Mouse (Mus musculus): Measurements from ENCODE around the gene 0610010F05Rik. TPM values are rescaled to one million over a fixed set of nuclear protein-coding genes. Genes with fewer than 3 reads are reported as not detected.
A peak's percentile ranks its signal among the peaks of the same experiment; 100 is the strongest.

Gene 0610010F05Rik
- total and polyA plus RNA-seq, 3 experiments, result 1.1 to 11.4 (median 9.0) TPM

GRCm38 (mm10) chr11:23565761-23566160 lies 67.7 kb downstream of the 0610010F05Rik start:
- Histone ChIP-seq H3K4me1 (ENCODE audit: control insufficient read depth, insufficient read depth, low read length) (no peaks in the 10 kb centered on the region), H3K9ac (ENCODE audit: low read depth, low read length) (no peak overlapping the region), H3K27me3 (ENCODE audit: control insufficient read depth, insufficient read depth, low read length) (no peaks in the 10 kb centered on the region), H3K27ac (no peak overlapping the region), H3K4me3 (no peak overlapping the region), H3K79me2 (replicated peaks; ENCODE audit: control insufficient read depth, insufficient read depth, low read length) (no peaks in the 10 kb centered on the region), H3K36me3 (ENCODE audit: control insufficient read depth, insufficient read depth, low read length) (no peaks in the 10 kb centered on the region)
- intact Hi-C loops (cut with DNase I), result loop anchor here (5.0 to 10.0 kb wide), 2 partner anchors 63 to 581 kb away; partner anchors contain the start of genes Commd1 and Gm28048
- TF ChIP-seq CTCF (IDR thresholded peaks at IDR 0.05) (peak; percentile 94), EP300 (IDR thresholded peaks at IDR 0.05; ENCODE audit: insufficient read depth, low read depth, low read length) (no peak)
- peak; percentile 45 to 76 for DNase-seq
- WGBS, result 61% methylated on average over 6 of the region's 6 CpGs

GRCm38 (mm10) chr11:23557039-23557630 lies 76.3 kb downstream of the 0610010F05Rik start:
- H3K4me3 ChIP-seq, result no peak overlapping the region
- H3K27me3 ChIP-seq (ENCODE audit: control insufficient read depth, insufficient read depth, low read length), result no peaks in the 10 kb centered on the region
- WGBS, result 58% methylated on average over 6 of the region's 6 CpGs

GRCm38 (mm10) chr11:23537446-23537845 lies 96.0 kb downstream of the 0610010F05Rik start:
- 80% methylated on average over 2 of the region's 2 CpGs for WGBS
- no peak for DNase-seq
- intact Hi-C loops (cut with DNase I), result no loop called here
- Histone ChIP-seq H3K4me3 (no peak overlapping the region), H3K36me3 (ENCODE audit: control insufficient read depth, insufficient read depth, low read length) (no peaks in the 10 kb centered on the region), H3K9ac (ENCODE audit: low read depth, low read length) (no peak overlapping the region), H3K4me1 (ENCODE audit: control insufficient read depth, insufficient read depth, low read length) (no peaks in the 10 kb centered on the region), H3K27me3 (ENCODE audit: control insufficient read depth, insufficient read depth, low read length) (0 out of 2 replicates have a peak, but pooled peaks cover 1% of the 10 kb centered on the region), H3K27ac (no peak overlapping the region), H3K79me2 (replicated peaks; ENCODE audit: control insufficient read depth, insufficient read depth, low read length) (no peaks in the 10 kb centered on the region)
- no peak for TF ChIP-seq POLR2A (IDR thresholded peaks at IDR 0.05; ENCODE audit: insufficient read depth, low read depth, low read length)
- no peak for TF ChIP-seq EP300 (IDR thresholded peaks at IDR 0.05; ENCODE audit: insufficient read depth, low read depth, low read length)
- no peak for TF ChIP-seq CTCF (IDR thresholded peaks at IDR 0.05)

More at GRCm38 (mm10) chr11:23557039-23557630, 76.3 kb downstream of the 0610010F05Rik start:
- no peaks in the 10 kb centered on the region for H3K79me2 ChIP-seq (replicated peaks; ENCODE audit: control insufficient read depth, insufficient read depth, low read length)
- no peak overlapping the region for H3K27ac ChIP-seq
- no peak for DNase-seq
- 0 out of 2 replicates have a peak, but pooled peaks have one; percentile 2 for TF ChIP-seq CTCF (IDR thresholded peaks at IDR 0.05)
- TF ChIP-seq EP300 (IDR thresholded peaks at IDR 0.05; ENCODE audit: insufficient read depth, low read depth, low read length), result no peak
- TF ChIP-seq POLR2A (IDR thresholded peaks at IDR 0.05; ENCODE audit: insufficient read depth, low read depth, low read length), result no peak
- no peaks in the 10 kb centered on the region for H3K36me3 ChIP-seq (ENCODE audit: control insufficient read depth, insufficient read depth, low read length)
- intact Hi-C loops (cut with DNase I), result no loop called here
- no peak overlapping the region for H3K9ac ChIP-seq (ENCODE audit: low read depth, low read length)
- H3K4me1 ChIP-seq (ENCODE audit: control insufficient read depth, insufficient read depth, low read length), result no peaks in the 10 kb centered on the region

GRCm38 (mm10) chr11:23520473-23521205 lies 112.8 kb downstream of the 0610010F05Rik start, which contains the start of gene 1700093K21Rik:
TSS of gene 1700093K21Rik (minus strand) at chr11:23521155.
- no peak for TF ChIP-seq EP300 (IDR thresholded peaks at IDR 0.05; ENCODE audit: insufficient read depth, low read depth, low read length)
- no peak for TF ChIP-seq POLR2A (IDR thresholded peaks at IDR 0.05; ENCODE audit: insufficient read depth, low read depth, low read length)
- TF ChIP-seq CTCF (IDR thresholded peaks at IDR 0.05), result no peak
- Histone ChIP-seq H3K79me2 (replicated peaks; ENCODE audit: control insufficient read depth, insufficient read depth, low read length) (no peaks in the 10 kb centered on the region), H3K9ac (ENCODE audit: low read depth, low read length) (no peak within 1 kb of the TSS), H3K4me1 (ENCODE audit: control insufficient read depth, insufficient read depth, low read length) (no peaks in the 10 kb centered on the region), H3K27me3 (ENCODE audit: control insufficient read depth, insufficient read depth, low read length) (no peaks in the 10 kb centered on the region), H3K27ac (no peak within 1 kb of the TSS), H3K36me3 (ENCODE audit: control insufficient read depth, insufficient read depth, low read length) (no peaks in the 10 kb centered on the region), H3K4me3 (no peak within 1 kb of the TSS)
- DNase-seq, result no peak
- WGBS, result 65% methylated on average over 5 of the region's 5 CpGs
- intact Hi-C loops (cut with DNase I), result no loop called here

- 82% methylated on average over 3 of the region's 3 CpGs for WGBS
- Histone ChIP-seq H3K27me3 (ENCODE audit: control insufficient read depth, insufficient read depth, low read length) (no peaks in the 10 kb centered on the region), H3K4me1 (ENCODE audit: control insufficient read depth, insufficient read depth, low read length) (no peaks in the 10 kb centered on the region)
These were observed 114.5 kb downstream of the 0610010F05Rik start for GRCm38 (mm10) chr11:23518981-23519380.

GRCm38 (mm10) chr11:23515315-23515714 lies 118.1 kb downstream of the 0610010F05Rik start:
- Histone ChIP-seq H3K79me2 (replicated peaks; ENCODE audit: control insufficient read depth, insufficient read depth, low read length) (no peaks in the 10 kb centered on the region), H3K9ac (ENCODE audit: low read depth, low read length) (no peak overlapping the region), H3K4me3 (no peak overlapping the region), H3K4me1 (ENCODE audit: control insufficient read depth, insufficient read depth, low read length) (no peaks in the 10 kb centered on the region), H3K27me3 (ENCODE audit: control insufficient read depth, insufficient read depth, low read length) (no peaks in the 10 kb centered on the region), H3K27ac (no peak overlapping the region), H3K36me3 (ENCODE audit: control insufficient read depth, insufficient read depth, low read length) (no peaks in the 10 kb centered on the region)
- no peak for DNase-seq
- WGBS, result 71% methylated on average over 2 of the region's 2 CpGs
- intact Hi-C loops (cut with DNase I), result no loop called here
- TF ChIP-seq POLR2A (IDR thresholded peaks at IDR 0.05; ENCODE audit: insufficient read depth, low read depth, low read length), result no peak
- TF ChIP-seq CTCF (IDR thresholded peaks at IDR 0.05), result no peak
- TF ChIP-seq EP300 (IDR thresholded peaks at IDR 0.05; ENCODE audit: insufficient read depth, low read depth, low read length), result no peak

More at GRCm38 (mm10) chr11:23518981-23519380, 114.5 kb downstream of the 0610010F05Rik start:
- H3K9ac ChIP-seq (ENCODE audit: low read depth, low read length), result no peak overlapping the region
- no peak for TF ChIP-seq CTCF (IDR thresholded peaks at IDR 0.05)
- DNase-seq, result no peak
- no peaks in the 10 kb centered on the region for H3K36me3 ChIP-seq (ENCODE audit: control insufficient read depth, insufficient read depth, low read length)
- no peak overlapping the region for H3K4me3 ChIP-seq
- no peaks in the 10 kb centered on the region for H3K79me2 ChIP-seq (replicated peaks; ENCODE audit: control insufficient read depth, insufficient read depth, low read length)
- H3K27ac ChIP-seq, result no peak overlapping the region
- intact Hi-C loops (cut with DNase I), result no loop called here

Other genes starting within 250 kb of the 0610010F05Rik start
- gene Ahsa2, start 135.6 kb downstream of the 0610010F05Rik start, total RNA-seq (2021), result 10 to 100 TPM; 52.1 to 53.0 TPM
- gene Ahsa2, start 135.6 kb downstream of the 0610010F05Rik start, polyA plus RNA-seq (2012; rRNA removed), result 9.0 and 17.0 TPM in 2 replicates
- gene 1700093K21Rik, start 112.5 kb downstream of the 0610010F05Rik start, total RNA-seq (2021), result not detected
- 0.20 TPM in 1 of 2 replicates, not detected in the other for gene 1700093K21Rik, start 112.5 kb downstream of the 0610010F05Rik start, polyA plus RNA-seq (2012; rRNA removed)
- 10 to 100 TPM in 1 of 2 experiments, 1 to 10 TPM in 1; 8.8 to 11.0 TPM for gene Pus10, start 32.0 kb upstream of the 0610010F05Rik start, total RNA-seq (2021)
- 3.1 and 3.3 TPM in 2 replicates for gene Pus10, start 32.0 kb upstream of the 0610010F05Rik start, polyA plus RNA-seq (2012; rRNA removed)
- 10 to 100 TPM; 29.0 to 29.2 TPM for gene Pex13, start 32.3 kb upstream of the 0610010F05Rik start, total RNA-seq (2021)
- 8.2 and 14.4 TPM in 2 replicates for gene Pex13, start 32.3 kb upstream of the 0610010F05Rik start, polyA plus RNA-seq (2012; rRNA removed)
- 1 to 10 TPM; 7.6 to 9.5 TPM for gene Rel, start 137.3 kb upstream of the 0610010F05Rik start, total RNA-seq (2021)
- 3.7 and 8.4 TPM in 2 replicates for gene Rel, start 137.3 kb upstream of the 0610010F05Rik start, polyA plus RNA-seq (2012; rRNA removed)

Measured in heart, adult 2 months (tissue).